Mouse (Mus musculus): Measurements from ENCODE around the gene Tmed6. TPM values are rescaled to one million over a fixed set of nuclear protein-coding genes. Genes with fewer than 3 reads are reported as not detected.

Gene Tmed6
- polyA plus RNA-seq, 1 experiment from 2014 or later, result 55.6 TPM

- no peak for DNase-seq (ENCODE audit: low spot score)
- no peak for ATAC-seq (replicated peaks; ENCODE audit: low FRiP score, low read depth)
- H3K4me3 ChIP-seq (replicated peaks; ENCODE audit: low read depth, low read length), result no peak overlapping the region
- H3K9ac ChIP-seq (ENCODE audit: low read depth, low read length), result no peak overlapping the region
- no peak for TF ChIP-seq CTCF (IDR thresholded peaks at IDR 0.05; ENCODE audit: low read depth)
- H3K36me3 ChIP-seq (ENCODE audit: insufficient read depth, low read length), result peaks cover 68% of the 10 kb centered on the region
- WGBS, result 86% methylated on average over 7 of the region's 7 CpGs
- no peaks in the 10 kb centered on the region for H3K9me3 ChIP-seq (replicated peaks; ENCODE audit: low read length)
- no peak overlapping the region for H3K4me2 ChIP-seq (ENCODE audit: low read length)
- H3K27ac ChIP-seq, result no peak overlapping the region
- H3K4me1 ChIP-seq (replicated peaks; ENCODE audit: insufficient read depth, low read length), result no peaks in the 10 kb centered on the region
- no peaks in the 10 kb centered on the region for H3K27me3 ChIP-seq (ENCODE audit: insufficient read depth, low read length)
These were observed 10.9 kb upstream of the Tmed6 start for GRCm38 (mm10) chr8:107076239-107076888.

GRCm38 (mm10) chr8:107074128-107074527 is 8.7 kb upstream of the Tmed6 start:
- Histone ChIP-seq H3K27ac (no peak overlapping the region), H3K4me3 (replicated peaks; ENCODE audit: low read depth, low read length) (no peak overlapping the region), H3K9me3 (replicated peaks; ENCODE audit: low read length) (no peaks in the 10 kb centered on the region), H3K4me2 (ENCODE audit: low read length) (no peak overlapping the region), H3K36me3 (ENCODE audit: insufficient read depth, low read length) (peaks cover 63% of the 10 kb centered on the region), H3K27me3 (ENCODE audit: insufficient read depth, low read length) (no peaks in the 10 kb centered on the region), H3K4me1 (replicated peaks; ENCODE audit: insufficient read depth, low read length) (no peaks in the 10 kb centered on the region), H3K9ac (ENCODE audit: low read depth, low read length) (no peak overlapping the region)
- no peak for TF ChIP-seq CTCF (IDR thresholded peaks at IDR 0.05; ENCODE audit: low read depth)
- DNase-seq (ENCODE audit: low spot score) (no peak), ATAC-seq (replicated peaks; ENCODE audit: low FRiP score, low read depth) (no peak)
- 85% methylated on average over 1 of the region's 1 CpGs for WGBS

GRCm38 (mm10) chr8:107073706-107074105 is 8.3 kb upstream of the Tmed6 start:
- Histone ChIP-seq H3K9ac (ENCODE audit: low read depth, low read length) (no peak overlapping the region), H3K27ac (no peak overlapping the region), H3K36me3 (ENCODE audit: insufficient read depth, low read length) (peaks cover 59% of the 10 kb centered on the region), H3K27me3 (ENCODE audit: insufficient read depth, low read length) (no peaks in the 10 kb centered on the region), H3K4me1 (replicated peaks; ENCODE audit: insufficient read depth, low read length) (no peaks in the 10 kb centered on the region), H3K4me3 (replicated peaks; ENCODE audit: low read depth, low read length) (no peak overlapping the region), H3K4me2 (ENCODE audit: low read length) (no peak overlapping the region), H3K9me3 (replicated peaks; ENCODE audit: low read length) (no peaks in the 10 kb centered on the region)
- 76% methylated on average over 4 of the region's 4 CpGs for WGBS
- DNase-seq (ENCODE audit: low spot score), result no peak
- TF ChIP-seq CTCF (IDR thresholded peaks at IDR 0.05; ENCODE audit: low read depth), result no peak
- no peak for ATAC-seq (replicated peaks; ENCODE audit: low FRiP score, low read depth)

GRCm38 (mm10) chr8:107062613-107063012 is 2.8 kb downstream of the Tmed6 start:
- DNase-seq (ENCODE audit: low spot score), result no peak
- Histone ChIP-seq H3K4me3 (replicated peaks; ENCODE audit: low read depth, low read length) (no peak overlapping the region), H3K27ac (no peak overlapping the region), H3K9me3 (replicated peaks; ENCODE audit: low read length) (no peaks in the 10 kb centered on the region), H3K36me3 (ENCODE audit: insufficient read depth, low read length) (0 out of 2 replicates have a peak, but pooled peaks cover 4% of the 10 kb centered on the region), H3K9ac (ENCODE audit: low read depth, low read length) (no peak overlapping the region), H3K27me3 (ENCODE audit: insufficient read depth, low read length) (no peaks in the 10 kb centered on the region), H3K4me1 (replicated peaks; ENCODE audit: insufficient read depth, low read length) (peaks cover 4% of the 10 kb centered on the region; the same call in 1 of the 2 replicates), H3K4me2 (ENCODE audit: low read length) (no peak overlapping the region)
- ATAC-seq (replicated peaks; ENCODE audit: low FRiP score, low read depth), result no peak
- WGBS, result 79% methylated on average over 1 of the region's 1 CpGs
- no peak for TF ChIP-seq CTCF (IDR thresholded peaks at IDR 0.05; ENCODE audit: low read depth)

GRCm38 (mm10) chr8:107056973-107057369 is 8.5 kb downstream of the Tmed6 start:
- WGBS, result under 1% methylated on average over 33 of the region's 33 CpGs
- Histone ChIP-seq H3K4me1 (replicated peaks; ENCODE audit: insufficient read depth, low read length) (peaks cover 17% of the 10 kb centered on the region; the same call in 1 of the 2 replicates), H3K4me3 (replicated peaks; ENCODE audit: low read depth, low read length) (peak overlapping the region; percentile 96), H3K9me3 (replicated peaks; ENCODE audit: low read length) (no peaks in the 10 kb centered on the region), H3K9ac (ENCODE audit: low read depth, low read length) (peak overlapping the region; percentile 81), H3K27ac (peak overlapping the region; percentile 81), H3K4me2 (ENCODE audit: low read length) (peak overlapping the region; percentile 93), H3K36me3 (ENCODE audit: insufficient read depth, low read length) (peaks cover 13% of the 10 kb centered on the region), H3K27me3 (ENCODE audit: insufficient read depth, low read length) (no peaks in the 10 kb centered on the region)
- TF ChIP-seq CTCF (IDR thresholded peaks at IDR 0.05; ENCODE audit: low read depth), result peak; percentile 17; the same call in 1 of the 2 replicates
- ATAC-seq (replicated peaks; ENCODE audit: low FRiP score, low read depth) (peak; percentile 80), DNase-seq (ENCODE audit: low spot score) (no peak)

- Histone ChIP-seq H3K27ac (peak within 1 kb of the TSS; percentile 90), H3K9ac (ENCODE audit: low read depth, low read length) (peak within 1 kb of the TSS; percentile 93), H3K4me1 (replicated peaks; ENCODE audit: insufficient read depth, low read length) (peaks cover 17% of the 10 kb centered on the region; the same call in 1 of the 2 replicates), H3K9me3 (replicated peaks; ENCODE audit: low read length) (no peaks in the 10 kb centered on the region), H3K36me3 (ENCODE audit: insufficient read depth, low read length) (peaks cover 18% of the 10 kb centered on the region), H3K4me3 (replicated peaks; ENCODE audit: low read depth, low read length) (peak within 1 kb of the TSS; percentile 96), H3K4me2 (ENCODE audit: low read length) (peak within 1 kb of the TSS; percentile 93), H3K27me3 (ENCODE audit: insufficient read depth, low read length) (no peaks in the 10 kb centered on the region)
- DNase-seq (ENCODE audit: low spot score) (peak; percentile 99), ATAC-seq (replicated peaks; ENCODE audit: low FRiP score, low read depth) (peak; percentile 90)
- 0 out of 2 replicates have a peak, but pooled peaks have one; percentile 1 for TF ChIP-seq CTCF (IDR thresholded peaks at IDR 0.05; ENCODE audit: low read depth)
- WGBS, result under 1% methylated on average over 86 of the region's 88 CpGs
These were observed 9.1 kb downstream of the Tmed6 start, which contains the start of the genes Cog8 and Nip7 for GRCm38 (mm10) chr8:107056076-107056972. TSS of gene Cog8 (minus strand) at chr8:107056689. TSS of gene Nip7 (plus strand) at chr8:107056877.

All from kidney, postnatal 0 days (tissue).